Mouse (Mus musculus): ENCODE data around the gene Acvr1b. TPM values are rescaled to one million over a fixed set of nuclear protein-coding genes. Genes with fewer than 3 reads are reported as not detected.

The Acvr1b gene
- polyA plus RNA-seq (2017; shearing (Covaris generic)), result 1 to 10 TPM; 1.6 to 2.3 TPM

GRCm38 (mm10) chr15:101173421-101174211 lies at the start of gene Acvr1b:
Gene Acvr1b, plus strand, starts transcription at chr15:101174067.

DNA sequence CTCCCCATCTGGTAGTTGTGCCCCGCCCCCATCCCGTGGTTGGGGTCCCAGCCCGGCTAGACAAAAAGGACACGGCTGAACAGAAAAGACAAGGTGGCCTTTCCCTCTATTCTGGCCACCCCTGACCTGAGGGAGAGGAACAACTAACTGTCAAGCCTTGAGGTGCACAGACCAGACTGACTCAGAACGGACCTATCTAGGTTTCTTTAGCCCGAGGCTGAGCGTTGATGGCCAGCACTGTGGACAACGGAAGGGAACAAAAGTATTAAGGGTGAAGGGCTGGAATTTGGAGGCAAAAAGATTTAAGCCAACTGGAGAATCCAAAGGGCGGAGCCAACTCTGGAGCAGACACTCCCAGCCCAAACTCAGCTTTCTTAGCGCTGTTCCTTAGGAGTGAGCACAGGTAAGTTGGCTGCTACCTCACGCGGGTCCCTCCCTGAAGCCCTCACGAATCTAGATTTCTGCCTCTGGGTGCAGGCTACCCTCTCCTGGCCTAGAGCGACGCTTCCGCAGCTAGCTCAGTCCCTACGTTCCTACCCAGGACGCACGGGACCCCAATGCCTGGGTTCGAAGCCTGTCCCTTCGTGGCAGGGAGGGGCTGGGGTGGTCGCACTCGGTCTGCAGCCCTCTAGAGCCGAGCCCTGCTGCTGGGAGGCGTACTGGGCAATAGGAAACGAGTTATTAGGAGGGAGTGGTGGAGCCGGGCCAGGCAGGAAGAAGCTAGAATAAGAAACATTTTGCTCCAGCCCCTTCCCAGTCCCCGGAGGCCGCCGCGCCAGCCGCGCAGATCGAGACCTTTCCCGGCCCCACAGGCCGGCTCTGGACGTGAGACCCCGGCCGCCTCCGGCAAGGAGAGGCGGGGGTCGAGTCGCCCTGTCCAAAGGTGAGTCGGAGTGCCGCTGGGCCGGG lies 45.4 kb upstream of the Acvr1b start, which contains the start of gene Acvrl1:
Gene Acvrl1, plus strand, starts transcription at position 342 of the 909 bp plus-strand sequence.

GRCm38 (mm10) chr15:101224006-101224906 lies 50.4 kb downstream of the Acvr1b start, which contains the start of gene Grasp:
Gene Grasp, plus strand, starts transcription at chr15:101224188.

DNA sequence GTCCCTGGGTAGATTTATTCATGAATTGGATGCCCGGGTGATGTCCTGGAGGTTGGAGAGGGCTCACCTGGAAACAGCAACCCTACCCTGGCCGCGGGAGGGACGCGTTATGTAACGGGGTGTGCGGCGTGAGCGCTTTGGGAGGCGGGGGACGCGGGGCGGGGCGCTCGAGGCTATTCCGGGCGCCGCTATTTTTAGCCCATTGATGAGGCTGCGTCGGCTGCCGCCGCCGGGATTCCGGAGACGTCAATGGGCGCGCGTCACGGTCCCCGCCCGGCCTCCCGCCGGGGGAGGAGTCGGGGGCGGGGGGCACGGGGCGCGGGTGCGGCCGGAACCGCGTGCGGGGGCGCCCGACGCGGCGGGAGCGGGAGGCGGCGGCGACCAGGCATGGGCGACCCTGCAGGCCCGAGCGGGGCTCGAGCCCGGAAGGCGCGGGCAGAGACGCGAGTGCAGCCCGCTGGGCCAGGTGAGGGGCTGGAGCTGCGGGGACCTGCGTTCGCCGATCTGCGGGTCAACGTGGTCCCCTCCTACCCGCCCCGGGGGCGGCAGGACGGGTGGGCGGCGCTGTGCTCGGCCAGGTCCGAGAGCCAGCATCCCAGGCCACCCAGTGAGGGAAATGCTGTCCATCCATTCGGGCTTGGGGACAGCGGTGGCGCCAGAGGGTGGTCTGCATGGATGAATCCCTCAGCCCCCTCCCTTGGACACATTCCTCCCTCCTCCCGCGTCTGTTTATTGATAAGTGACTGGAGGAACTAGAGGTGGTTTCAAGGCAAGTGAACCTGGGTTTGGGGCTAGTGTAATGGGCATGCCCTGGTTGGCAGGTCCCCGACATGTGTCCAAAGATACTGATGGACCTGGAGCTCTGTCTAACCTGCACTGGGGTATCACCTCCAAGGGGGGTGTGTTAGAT lies 80.3 kb downstream of the Acvr1b start, which contains the start of gene Nr4a1:
Gene Nr4a1, plus strand, starts transcription at position 384 of the 910 bp plus-strand sequence.

Other genes starting within 250 kb of the Acvr1b start
- not detected for gene Gm47841, start 126.7 kb upstream of the Acvr1b start, polyA plus RNA-seq (2017; shearing (Covaris generic))
- not detected for gene Fignl2, start 95.5 kb upstream of the Acvr1b start, polyA plus RNA-seq (2017; shearing (Covaris generic))
- not detected for gene Ankrd33, start 58.3 kb upstream of the Acvr1b start, polyA plus RNA-seq (2017; shearing (Covaris generic))
- 1 to 10 TPM; 3.4 to 4.6 TPM for gene Acvrl1, start 45.5 kb upstream of the Acvr1b start, polyA plus RNA-seq (2017; shearing (Covaris generic))
- 1 to 10 TPM; 5.9 to 9.2 TPM for gene Grasp, start 50.1 kb downstream of the Acvr1b start, polyA plus RNA-seq (2017; shearing (Covaris generic))
- gene Nr4a1, start 80.2 kb downstream of the Acvr1b start, polyA plus RNA-seq (2017; shearing (Covaris generic)), result 100 to 1,000 TPM in 1 of 2 experiments, 10 to 100 TPM in 1; 49.0 to 128 TPM
- gene Atg101, start 110.2 kb downstream of the Acvr1b start, polyA plus RNA-seq (2017; shearing (Covaris generic)), result 10 to 100 TPM; 58.6 to 65.0 TPM
- gene 6030408B16Rik, start 119.1 kb downstream of the Acvr1b start, polyA plus RNA-seq (2017; shearing (Covaris generic)), result under 1 TPM in 1 of 2 experiments, not detected in 1; 0.50 TPM
- 1 to 10 TPM in 1 of 2 experiments, under 1 TPM in 1; 0.66 to 1.2 TPM for gene Krt80, start 196.1 kb downstream of the Acvr1b start, polyA plus RNA-seq (2017; shearing (Covaris generic))
- gene Krt7, start 237.0 kb downstream of the Acvr1b start, polyA plus RNA-seq (2017; shearing (Covaris generic)), result under 1 TPM in 1 of 2 experiments, not detected in 1; 0.29 TPM

All from activated CD4-positive, CD25-positive, alpha-beta regulatory T cell (primary cell).